In genomic region chr9:22122005-22122404, GRCm38 (mm10) we compare ENCODE assay signal across 20 mouse cellular contexts. TPM values are rescaled to one million over a fixed set of nuclear protein-coding genes. Genes with fewer than 3 reads are reported as not detected.
DNase-seq lines count a peak whose midpoint lies in the region; ATAC-seq and TF ChIP-seq lines count a peak whose summit lies in the region.
"Had no signal": no experiment of that assay in that cellular context is flagged by ENCODE, and none has a peak within 500 bp of the region (broad histone marks: within the 10 kb centered on the region; RNA-seq: fewer than 3 reads in every experiment).

No protein-coding gene starts in this region.

- TF ChIP-seq CTCF in lung, adult 2 months (IDR thresholded peaks at IDR 0.05; ENCODE audit: insufficient read depth, low read length), result no peak
- TF ChIP-seq CTCF in bone marrow, adult 2 months (IDR thresholded peaks at IDR 0.05; ENCODE audit: control insufficient read depth, insufficient read depth, low read length), result no peak
- TF ChIP-seq CTCF in liver, postnatal 0 days (IDR thresholded peaks at IDR 0.05; ENCODE audit: low read depth), result no peak

- peaks cover 6% of the 10 kb centered on the region for H3K36me3 ChIP-seq in liver, postnatal 0 days (replicated peaks; ENCODE audit: insufficient read depth, low read length)
- H3K36me3 ChIP-seq: embryonic facial prominence, embryonic 13.5 days; forebrain, embryonic 15.5 days; heart, embryonic 15.5 days; limb, embryonic 13.5 days; midbrain, embryonic 15.5 days; neural tube, embryonic 15.5 days had no signal

- no peak for ATAC-seq in liver, postnatal 0 days
- ATAC-seq: forebrain, embryonic 15.5 days; midbrain, embryonic 15.5 days had no signal

- no peak overlapping the region for H3K4me3 ChIP-seq in lung, adult 2 months (replicated peaks; ENCODE audit: extremely low read depth, low read depth, low read length)
- no peak overlapping the region for H3K4me3 ChIP-seq in bone marrow, adult 2 months (replicated peaks; ENCODE audit: control insufficient read depth, low read depth, low read length)
- H3K4me3 ChIP-seq in liver, postnatal 0 days (ENCODE audit: low read depth, low read length), result no peak overlapping the region
- H3K4me3 ChIP-seq: embryonic facial prominence, embryonic 13.5 days; forebrain, embryonic 15.5 days; heart, embryonic 15.5 days; limb, embryonic 13.5 days; midbrain, embryonic 15.5 days; neural tube, embryonic 15.5 days had no signal

- H3K4me2 ChIP-seq in liver, postnatal 0 days (ENCODE audit: low read depth, low read length), result 0 out of 2 replicates have a peak overlapping the region, but pooled peaks have one; percentile 35
- H3K4me2 ChIP-seq: embryonic facial prominence, embryonic 13.5 days; forebrain, embryonic 15.5 days; heart, embryonic 15.5 days; limb, embryonic 13.5 days; midbrain, embryonic 15.5 days; neural tube, embryonic 15.5 days had no signal

- TF ChIP-seq POLR2A in lung, adult 2 months (IDR thresholded peaks at IDR 0.05; ENCODE audit: borderline replicate concordance, extremely low read depth, low read depth, low read length), result no peak
- no peak for TF ChIP-seq POLR2A in bone marrow, adult 2 months (IDR thresholded peaks at IDR 0.05; ENCODE audit: borderline replicate concordance, control insufficient read depth, low read depth, low read length)

- H3K27ac ChIP-seq in bone marrow, adult 2 months (ENCODE audit: control insufficient read depth, insufficient read depth, low read depth, low read length, poor library complexity), result peak overlapping the region; percentile 81
- peak overlapping the region; percentile 91 for H3K27ac ChIP-seq in liver, postnatal 0 days (ENCODE audit: low read depth)
- H3K27ac ChIP-seq: embryonic facial prominence, embryonic 13.5 days; forebrain, embryonic 15.5 days; heart, embryonic 15.5 days; limb, embryonic 13.5 days; midbrain, embryonic 15.5 days; neural tube, embryonic 15.5 days had no signal

- 66% methylated on average over 3 of the region's 3 CpGs for WGBS in lung, adult 2 months
- 39% methylated on average over 3 of the region's 3 CpGs for WGBS in bone marrow, adult 2 months
- 66% methylated on average over 3 of the region's 3 CpGs for WGBS in liver, postnatal 0 days (ENCODE audit: insufficient replicate concordance)

- DNase-seq in lung, postnatal 25 days (ENCODE audit: low spot score), result peak; percentile 36
- DNase-seq in lung, adult 2 months, result no peak
- DNase-seq in liver, postnatal 0 days, result no peak
- DNase-seq in spleen, postnatal 4 days (ENCODE audit: low spot score in 2 of 2), result peak; percentile 38 to 73
- no peak for DNase-seq in layer of hippocampus, postnatal 25 days (ENCODE audit: extremely low spot score in 1 of 2, low spot score in 1 of 2)
- DNase-seq in urinary bladder, postnatal 25 days (ENCODE audit: low spot score), result no peak
- DNase-seq in adrenal gland, adult 18-20 months (ENCODE audit: low spot score in 2 of 2), result no peak
- DNase-seq: adrenal gland, adult 8-10 months; cerebellum, postnatal 10 days; gastrocnemius, postnatal 25 days; kidney, adult 11 months; thymus, postnatal 36 days had no signal

- no peak overlapping the region for H3K9ac ChIP-seq in liver, postnatal 0 days (replicated peaks)
- H3K9ac ChIP-seq: embryonic facial prominence, embryonic 13.5 days; heart, embryonic 15.5 days; limb, embryonic 13.5 days; midbrain, embryonic 15.5 days had no signal

- no peaks in the 10 kb centered on the region for H3K27me3 ChIP-seq in liver, postnatal 0 days (ENCODE audit: insufficient read depth, low read length)
- H3K27me3 ChIP-seq: heart, embryonic 15.5 days; limb, embryonic 13.5 days; midbrain, embryonic 15.5 days had no signal

- no peaks in the 10 kb centered on the region for H3K9me3 ChIP-seq in liver, postnatal 0 days (ENCODE audit: low read length)
- H3K9me3 ChIP-seq: embryonic facial prominence, embryonic 13.5 days; forebrain, embryonic 15.5 days; heart, embryonic 15.5 days; limb, embryonic 13.5 days; midbrain, embryonic 15.5 days; neural tube, embryonic 15.5 days had no signal

- H3K4me1 ChIP-seq in lung, adult 2 months (ENCODE audit: control insufficient read depth, insufficient read depth, low read length), result peaks cover 7% of the 10 kb centered on the region
- peaks cover 28% of the 10 kb centered on the region for H3K4me1 ChIP-seq in bone marrow, adult 2 months (ENCODE audit: control insufficient read depth, insufficient read depth, low read length)
- H3K4me1 ChIP-seq in liver, postnatal 0 days (ENCODE audit: insufficient read depth), result peaks cover 53% of the 10 kb centered on the region

- TF ChIP-seq EP300 in liver, postnatal 0 days (IDR thresholded peaks at IDR 0.05; ENCODE audit: low read depth), result no peak

RNA-seq across cellular contexts. Expression of gene Elof1, which starts 5.0 kb away (rescaled TPM):
- 176 and 180 TPM in 2 replicates for polyA plus RNA-seq in lung, adult 2 months (2012; rRNA removed)
- 39.9 and 54.1 TPM in 2 replicates for polyA plus RNA-seq in bone marrow, adult 2 months (2011; ENCODE audit: insufficient read depth, insufficient read length, low replicate concordance, missing spikeins)
- 72.7 and 75.6 TPM in 2 replicates for polyA plus RNA-seq in liver, postnatal 0 days (2015; fragmentation: Nextera tagmentation; extraction: Ambion mirVana)
- total RNA-seq in layer of hippocampus, postnatal 25 days (2021), result 10 to 100 TPM; 53.1 to 57.9 TPM
- total RNA-seq in adrenal gland, adult 18-20 months (2021), result 10 to 100 TPM; 73.3 to 81.8 TPM

RNA-seq across cellular contexts. Expression of gene Acp5, which starts 13.5 kb away (rescaled TPM):
- polyA plus RNA-seq in lung, adult 2 months (2012; rRNA removed), result 47.7 and 54.5 TPM in 2 replicates
- 89.7 and 103 TPM in 2 replicates for polyA plus RNA-seq in bone marrow, adult 2 months (2011; ENCODE audit: insufficient read depth, insufficient read length, low replicate concordance, missing spikeins)
- polyA plus RNA-seq in liver, postnatal 0 days (2015; fragmentation: Nextera tagmentation; extraction: Ambion mirVana), result 102 and 108 TPM in 2 replicates
- under 1 TPM; 0.54 to 0.91 TPM for total RNA-seq in layer of hippocampus, postnatal 25 days (2021)
- 10 to 100 TPM; 46.9 to 92.0 TPM for total RNA-seq in adrenal gland, adult 18-20 months (2021)

RNA-seq across cellular contexts. Expression of gene Cnn1, which starts 23.0 kb away (rescaled TPM):
- polyA plus RNA-seq in lung, adult 2 months (2012; rRNA removed), result 79.3 and 94.3 TPM in 2 replicates
- not detected in 2 replicates for polyA plus RNA-seq in bone marrow, adult 2 months (2011; ENCODE audit: insufficient read depth, insufficient read length, low replicate concordance, missing spikeins)
- polyA plus RNA-seq in liver, postnatal 0 days (2015; fragmentation: Nextera tagmentation; extraction: Ambion mirVana), result 0.33 and 0.68 TPM in 2 replicates
- total RNA-seq in layer of hippocampus, postnatal 25 days (2021), result 1 to 10 TPM in 1 of 2 experiments, under 1 TPM in 1; 0.32 to 1.2 TPM
- total RNA-seq in adrenal gland, adult 18-20 months (2021), result 1 to 10 TPM in 1 of 2 experiments, under 1 TPM in 1; 0.99 to 2.7 TPM
- total RNA-seq: megakaryocyte-erythroid progenitor cell, adult 5-6 weeks had no signal

RNA-seq across cellular contexts. Expression of gene Pigyl, which starts 34.6 kb away (rescaled TPM):
- polyA plus RNA-seq in lung, adult 2 months (2012; rRNA removed), result 67.8 and 68.8 TPM in 2 replicates
- 10.5 and 23.3 TPM in 2 replicates for polyA plus RNA-seq in bone marrow, adult 2 months (2011; ENCODE audit: insufficient read depth, insufficient read length, low replicate concordance, missing spikeins)
- polyA plus RNA-seq in liver, postnatal 0 days (2015; fragmentation: Nextera tagmentation; extraction: Ambion mirVana), result 34.9 and 36.6 TPM in 2 replicates
- total RNA-seq in layer of hippocampus, postnatal 25 days (2021), result 10 to 100 TPM; 48.2 to 54.3 TPM
- total RNA-seq in adrenal gland, adult 18-20 months (2021), result 10 to 100 TPM; 42.5 to 44.3 TPM

RNA-seq across cellular contexts. Expression of gene Ecsit, which starts 36.8 kb away (rescaled TPM):
- polyA plus RNA-seq in lung, adult 2 months (2012; rRNA removed), result 29.1 and 36.4 TPM in 2 replicates
- polyA plus RNA-seq in bone marrow, adult 2 months (2011; ENCODE audit: insufficient read depth, insufficient read length, low replicate concordance, missing spikeins), result 10.4 and 18.7 TPM in 2 replicates
- 18.1 and 18.2 TPM in 2 replicates for polyA plus RNA-seq in liver, postnatal 0 days (2015; fragmentation: Nextera tagmentation; extraction: Ambion mirVana)
- total RNA-seq in layer of hippocampus, postnatal 25 days (2021), result 10 to 100 TPM; 45.6 to 45.8 TPM
- total RNA-seq in adrenal gland, adult 18-20 months (2021), result 10 to 100 TPM; 49.0 to 64.4 TPM

Comparison
In these comparisons a context has a peak if more than half of its experiments do, and no peak if none do; other contexts are left out.
1. DNase-seq: peak in lung, postnatal 25 days (single experiment) and spleen, postnatal 4 days (2 of 2); none in lung, adult 2 months (single experiment), liver, postnatal 0 days (single experiment), layer of hippocampus, postnatal 25 days (0 of 2), urinary bladder, postnatal 25 days (single experiment) and adrenal gland, adult 18-20 months (0 of 2).
2. RNA of gene Cnn1, which starts 23.0 kb away (polyA plus RNA-seq): 79.3 to 94.3 TPM in lung, adult 2 months; 0.33 to 0.68 TPM in liver, postnatal 0 days and not detected in bone marrow, adult 2 months; every median in the first group is over 10 times any median in the second.